Mouse (Mus musculus): ENCODE results near the gene Bfsp2. TPM values are rescaled to one million over a fixed set of nuclear protein-coding genes. Genes with fewer than 3 reads are reported as not detected.

The Bfsp2 gene
- polyA plus RNA-seq, 1 experiment from 2014 or later: 0.62 TPM

DNA sequence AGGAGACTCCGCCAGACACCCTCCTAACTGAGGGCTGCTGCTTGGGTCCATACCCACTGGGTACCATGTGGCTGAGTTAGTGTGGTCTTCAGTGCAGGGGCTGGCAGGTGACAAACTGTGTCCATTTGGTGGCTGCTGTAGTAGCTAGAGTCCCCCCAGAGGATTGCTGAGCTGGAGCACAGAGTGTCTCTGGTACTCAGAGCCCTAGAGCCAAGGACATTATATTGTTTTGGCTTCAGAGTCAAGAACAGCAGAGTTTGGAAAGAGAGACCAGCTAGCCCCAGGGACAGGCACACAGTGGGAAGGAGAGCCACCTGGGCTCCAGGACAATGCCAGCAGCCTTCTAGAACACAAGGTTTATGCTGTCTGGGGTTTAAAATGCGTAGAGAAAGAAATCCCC lies 22.4 kb upstream of the Bfsp2 start:
- 79% methylated on average over 2 of the region's 2 CpGs for WGBS
- no peak for ATAC-seq (ENCODE audit: low FRiP score, low read depth)
- Histone ChIP-seq H3K9me3 (no peaks in the 10 kb centered on the region), H3K27me3 (replicated peaks) (peaks cover 16% of the 10 kb centered on the region; the same call in 1 of the 2 replicates), H3K4me1 (peaks cover 69% of the 10 kb centered on the region), H3K9ac (no peak overlapping the region), H3K27ac (no peak overlapping the region), H3K4me2 (replicated peaks) (0 out of 2 replicates have a peak overlapping the region, but pooled peaks have one; percentile 30), H3K4me3 (no peak overlapping the region), H3K36me3 (peaks cover 8% of the 10 kb centered on the region; the same call in 1 of the 2 replicates)

GRCm38 (mm10) chr9:103501861-103502364 lies 21.7 kb upstream of the Bfsp2 start:
- H3K27me3 ChIP-seq (replicated peaks): peaks cover 16% of the 10 kb centered on the region; the same call in 1 of the 2 replicates
- H3K9ac ChIP-seq: no peak overlapping the region
- no peak overlapping the region for H3K27ac ChIP-seq
- peak overlapping the region; percentile 30 for H3K4me2 ChIP-seq (replicated peaks)
- 8% methylated on average over 14 of the region's 14 CpGs for WGBS
- H3K36me3 ChIP-seq: peaks cover 8% of the 10 kb centered on the region; the same call in 1 of the 2 replicates
- no peak overlapping the region for H3K4me3 ChIP-seq
- peak; percentile 73 for ATAC-seq (ENCODE audit: low FRiP score, low read depth)
- H3K9me3 ChIP-seq: no peaks in the 10 kb centered on the region
- H3K4me1 ChIP-seq: peaks cover 64% of the 10 kb centered on the region

- Histone ChIP-seq H3K4me1 (peaks cover 41% of the 10 kb centered on the region), H3K27ac (no peak overlapping the region), H3K27me3 (replicated peaks) (peaks cover 16% of the 10 kb centered on the region; the same call in 1 of the 2 replicates), H3K9me3 (no peaks in the 10 kb centered on the region), H3K9ac (no peak overlapping the region), H3K4me2 (replicated peaks) (no peak overlapping the region), H3K36me3 (peaks cover 8% of the 10 kb centered on the region; the same call in 1 of the 2 replicates), H3K4me3 (no peak overlapping the region)
- 91% methylated on average over 18 of the region's 18 CpGs for WGBS
- ATAC-seq (ENCODE audit: low FRiP score, low read depth): no peak
These were observed 19.1 kb upstream of the Bfsp2 start for GRCm38 (mm10) chr9:103499366-103499765.

- peaks cover 8% of the 10 kb centered on the region; the same call in 1 of the 2 replicates for H3K36me3 ChIP-seq
- H3K4me3 ChIP-seq: no peak overlapping the region
- 0 out of 2 replicates have a peak overlapping the region, but pooled peaks have one; percentile 13 for H3K9ac ChIP-seq
- WGBS: 73% methylated on average over 8 of the region's 8 CpGs
- peaks cover 34% of the 10 kb centered on the region for H3K4me1 ChIP-seq
- H3K4me2 ChIP-seq (replicated peaks): no peak overlapping the region
- H3K9me3 ChIP-seq: no peaks in the 10 kb centered on the region
- H3K27me3 ChIP-seq (replicated peaks): peaks cover 16% of the 10 kb centered on the region; the same call in 1 of the 2 replicates
- ATAC-seq (ENCODE audit: low FRiP score, low read depth): no peak
- no peak overlapping the region for H3K27ac ChIP-seq
These were observed 18.5 kb upstream of the Bfsp2 start for GRCm38 (mm10) chr9:103498699-103499098.

DNA sequence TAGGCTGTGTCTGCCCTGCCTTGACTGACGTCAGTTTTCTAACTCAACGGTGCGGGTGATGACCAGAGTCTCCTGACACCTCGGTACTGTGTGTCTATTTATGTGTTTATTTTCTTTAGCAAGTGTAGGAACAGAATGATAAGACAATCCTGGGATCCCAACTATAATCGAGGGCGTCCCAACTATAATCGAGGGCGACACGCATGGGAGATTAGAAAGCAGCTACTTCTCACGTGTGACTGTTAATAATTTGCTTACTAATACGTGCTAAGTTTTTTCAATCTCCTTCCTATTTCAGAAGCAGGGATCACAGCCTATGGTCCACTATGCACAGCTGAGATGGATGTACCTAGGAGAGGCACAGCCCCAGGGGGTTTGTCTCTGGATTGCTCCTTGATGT lies 15.2 kb upstream of the Bfsp2 start:
- Histone ChIP-seq H3K9me3 (no peaks in the 10 kb centered on the region), H3K4me1 (peaks cover 13% of the 10 kb centered on the region), H3K27me3 (replicated peaks) (peaks cover 16% of the 10 kb centered on the region; the same call in 1 of the 2 replicates), H3K4me3 (no peak overlapping the region), H3K4me2 (replicated peaks) (no peak overlapping the region), H3K9ac (no peak overlapping the region), H3K27ac (no peak overlapping the region), H3K36me3 (peaks cover 8% of the 10 kb centered on the region; the same call in 1 of the 2 replicates)
- ATAC-seq (ENCODE audit: low FRiP score, low read depth): no peak
- WGBS: 83% methylated on average over 11 of the region's 11 CpGs

DNA sequence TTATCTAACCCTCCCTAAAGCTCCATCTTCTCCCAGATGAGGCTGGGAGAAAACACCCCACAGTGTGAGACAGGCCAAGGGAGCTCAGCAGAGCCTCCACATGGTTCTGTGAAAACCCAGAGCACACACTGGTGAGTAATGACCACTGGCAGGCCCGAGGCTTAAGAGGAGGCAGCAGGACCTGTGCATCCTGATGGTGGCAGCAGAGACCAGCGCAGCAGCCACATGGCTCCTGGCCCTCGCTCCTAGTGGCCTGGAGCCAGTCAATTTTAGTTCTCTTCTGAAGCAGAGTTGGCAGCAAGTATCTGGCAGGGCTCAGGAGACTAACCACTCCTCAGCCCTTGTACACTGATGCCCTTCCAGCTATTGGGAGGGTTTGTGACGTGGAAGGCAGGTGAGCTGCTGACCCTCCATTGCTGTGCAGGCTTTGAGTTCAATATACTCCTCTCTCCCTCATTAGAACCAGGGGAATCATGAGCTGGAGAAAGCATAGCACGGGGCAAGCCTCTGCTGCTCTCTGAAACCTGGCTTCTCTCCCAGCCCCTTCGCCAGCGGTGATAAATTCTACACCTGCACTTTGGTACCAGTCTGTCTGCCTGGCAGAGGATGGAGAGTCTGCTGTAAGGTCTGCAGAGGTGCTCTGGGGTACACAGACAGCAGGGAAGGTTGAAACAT lies 14.3 kb upstream of the Bfsp2 start:
- Histone ChIP-seq H3K27me3 (replicated peaks) (peaks cover 9% of the 10 kb centered on the region; the same call in 1 of the 2 replicates), H3K4me2 (replicated peaks) (no peak overlapping the region), H3K27ac (no peak overlapping the region), H3K9me3 (no peaks in the 10 kb centered on the region), H3K9ac (no peak overlapping the region), H3K36me3 (peaks cover 6% of the 10 kb centered on the region; the same call in 1 of the 2 replicates), H3K4me1 (peaks cover 8% of the 10 kb centered on the region), H3K4me3 (no peak overlapping the region)
- WGBS: 34% methylated on average over 7 of the region's 7 CpGs
- peak; percentile 75 for ATAC-seq (ENCODE audit: low FRiP score, low read depth)

DNA sequence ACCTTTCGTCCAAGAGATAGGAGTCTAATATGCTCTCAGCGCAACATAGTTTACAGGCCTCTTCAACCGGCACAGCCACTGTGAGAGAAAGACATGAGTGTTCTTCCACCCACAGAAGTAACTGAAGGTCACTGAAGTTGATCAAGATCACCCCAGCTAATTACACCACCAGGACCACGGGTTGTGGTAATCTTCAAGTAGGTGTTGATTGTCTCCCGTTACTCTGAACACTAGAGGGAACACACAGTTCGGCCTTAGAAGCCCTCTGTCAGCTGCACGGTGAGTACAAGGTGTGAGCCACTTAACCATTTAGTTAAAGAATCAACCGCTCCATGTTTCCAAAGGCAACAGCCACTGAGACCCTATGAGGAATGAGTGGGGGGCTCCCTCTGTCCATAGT lies 11.8 kb upstream of the Bfsp2 start:
- Histone ChIP-seq H3K4me2 (replicated peaks) (no peak overlapping the region), H3K9ac (no peak overlapping the region), H3K9me3 (no peaks in the 10 kb centered on the region), H3K36me3 (no peaks in the 10 kb centered on the region), H3K27me3 (replicated peaks) (no peaks in the 10 kb centered on the region; the same call in 1 of the 2 replicates), H3K4me3 (no peak overlapping the region), H3K4me1 (no peaks in the 10 kb centered on the region; the same call in 1 of the 2 replicates), H3K27ac (no peak overlapping the region)
- ATAC-seq (ENCODE audit: low FRiP score, low read depth): no peak
- 86% methylated on average over 8 of the region's 8 CpGs for WGBS

DNA sequence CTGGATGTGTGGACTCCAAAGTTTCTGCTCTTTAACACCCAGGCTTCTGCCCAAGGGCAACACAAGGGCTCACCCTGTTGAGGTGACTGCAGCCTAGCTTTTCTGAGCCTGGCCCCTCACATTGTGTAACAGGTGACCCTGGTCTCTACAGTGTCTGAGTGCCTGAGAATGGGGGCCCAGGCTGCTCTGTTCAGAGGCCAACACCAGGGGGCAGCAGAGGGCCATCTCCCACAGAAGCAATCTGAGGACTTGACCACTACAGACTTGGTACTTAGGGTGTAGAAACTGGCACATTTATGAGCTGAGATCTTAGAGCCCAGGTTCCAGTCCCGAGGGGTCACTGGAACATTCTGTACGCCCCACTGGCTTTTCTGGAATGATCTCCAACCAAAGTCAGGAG lies 10.2 kb upstream of the Bfsp2 start:
- Histone ChIP-seq H3K9ac (no peak overlapping the region), H3K4me2 (replicated peaks) (no peak overlapping the region), H3K4me3 (no peak overlapping the region), H3K9me3 (no peaks in the 10 kb centered on the region), H3K27me3 (replicated peaks) (no peaks in the 10 kb centered on the region; the same call in 1 of the 2 replicates), H3K27ac (no peak overlapping the region), H3K36me3 (no peaks in the 10 kb centered on the region), H3K4me1 (peaks cover 8% of the 10 kb centered on the region; the same call in 1 of the 2 replicates)
- 37% methylated on average over 2 of the region's 2 CpGs for WGBS
- ATAC-seq (ENCODE audit: low FRiP score, low read depth): 0 out of 2 replicates have a peak, but pooled peaks have one; percentile 53

DNA sequence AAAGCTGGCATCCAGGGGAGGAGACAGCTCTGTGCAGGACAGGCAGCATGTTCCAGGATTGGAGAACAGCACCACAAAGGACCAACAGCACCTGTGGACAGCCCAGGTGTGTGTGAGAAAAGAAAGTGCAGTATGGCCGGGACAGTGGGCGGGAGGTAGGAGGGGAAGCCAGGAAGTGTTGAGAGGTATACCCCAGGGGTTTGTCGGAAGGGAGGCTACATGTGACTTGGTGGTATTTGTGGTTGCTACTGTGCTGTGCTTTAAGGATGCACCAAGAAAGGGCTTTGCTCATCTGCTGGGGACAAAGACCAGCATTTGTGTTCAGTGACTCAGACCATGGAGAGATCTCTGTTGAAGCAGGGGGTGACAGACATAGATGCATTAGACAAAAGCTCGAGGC lies 9.7 kb upstream of the Bfsp2 start:
- H3K4me1 ChIP-seq: peaks cover 8% of the 10 kb centered on the region; the same call in 1 of the 2 replicates
- no peak overlapping the region for H3K4me3 ChIP-seq
- H3K4me2 ChIP-seq (replicated peaks): no peak overlapping the region
- ATAC-seq (ENCODE audit: low FRiP score, low read depth): no peak
- H3K36me3 ChIP-seq: no peaks in the 10 kb centered on the region
- H3K27me3 ChIP-seq (replicated peaks): no peaks in the 10 kb centered on the region; the same call in 1 of the 2 replicates
- no peak overlapping the region for H3K9ac ChIP-seq
- whole genome bisulfite sequencing: 83% methylated on average over 4 of the region's 4 CpGs
- H3K9me3 ChIP-seq: no peaks in the 10 kb centered on the region
- H3K27ac ChIP-seq: no peak overlapping the region

- no peak overlapping the region for H3K4me2 ChIP-seq (replicated peaks)
- no peak for ATAC-seq (ENCODE audit: low FRiP score, low read depth)
- H3K27ac ChIP-seq: no peak overlapping the region
These were observed 8.9 kb upstream of the Bfsp2 start for GRCm38 (mm10) chr9:103489096-103489495.

DNA sequence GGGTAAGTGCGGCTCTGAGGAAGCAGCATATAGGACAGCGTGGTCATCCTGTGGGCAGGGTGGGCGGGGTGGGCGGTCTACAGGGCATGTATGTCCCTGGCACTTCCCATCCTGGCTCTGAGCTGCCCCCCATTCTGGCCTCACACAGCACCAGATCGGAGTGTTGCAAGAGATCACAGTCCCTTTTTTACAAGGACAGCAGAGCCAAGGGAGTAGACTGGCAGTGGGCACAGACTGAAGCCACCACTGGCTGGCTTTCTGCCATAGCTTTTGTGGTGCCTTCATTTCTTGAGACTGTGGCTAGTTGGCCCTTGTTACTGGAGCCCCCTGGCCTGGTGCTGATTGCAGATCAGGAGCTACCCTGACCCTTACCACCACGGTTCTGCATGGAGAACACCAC lies 6.0 kb upstream of the Bfsp2 start:
- Histone ChIP-seq H3K9ac (no peak overlapping the region), H3K36me3 (no peaks in the 10 kb centered on the region), H3K27ac (no peak overlapping the region), H3K4me1 (peaks cover 8% of the 10 kb centered on the region; the same call in 1 of the 2 replicates), H3K27me3 (replicated peaks) (no peaks in the 10 kb centered on the region; the same call in 1 of the 2 replicates), H3K4me3 (no peak overlapping the region), H3K9me3 (no peaks in the 10 kb centered on the region), H3K4me2 (replicated peaks) (no peak overlapping the region)
- no peak for ATAC-seq (ENCODE audit: low FRiP score, low read depth)
- 91% methylated on average over 6 of the region's 6 CpGs for WGBS

More at GRCm38 (mm10) chr9:103489096-103489495, 8.9 kb upstream of the Bfsp2 start:
- no peaks in the 10 kb centered on the region for H3K36me3 ChIP-seq
- WGBS: 71% methylated on average over 7 of the region's 7 CpGs
- H3K4me1 ChIP-seq: peaks cover 8% of the 10 kb centered on the region; the same call in 1 of the 2 replicates
- H3K9ac ChIP-seq: no peak overlapping the region
- no peaks in the 10 kb centered on the region for H3K9me3 ChIP-seq
- no peak overlapping the region for H3K4me3 ChIP-seq
- no peaks in the 10 kb centered on the region; the same call in 1 of the 2 replicates for H3K27me3 ChIP-seq (replicated peaks)

- H3K27ac ChIP-seq: no peak overlapping the region
- ATAC-seq (ENCODE audit: low FRiP score, low read depth): no peak
- H3K4me3 ChIP-seq: no peak overlapping the region
- H3K4me1 ChIP-seq: peaks cover 13% of the 10 kb centered on the region; the same call in 1 of the 2 replicates
- no peak overlapping the region for H3K9ac ChIP-seq
- H3K27me3 ChIP-seq (replicated peaks): no peaks in the 10 kb centered on the region; the same call in 1 of the 2 replicates
- no peak overlapping the region for H3K4me2 ChIP-seq (replicated peaks)
- 28% methylated on average over 8 of the region's 8 CpGs for WGBS
- H3K36me3 ChIP-seq: no peaks in the 10 kb centered on the region
- no peaks in the 10 kb centered on the region for H3K9me3 ChIP-seq
These were observed 5.4 kb upstream of the Bfsp2 start for GRCm38 (mm10) chr9:103485606-103486005.

Data from neural tube, embryonic 12.5 days (tissue).